Mouse (Mus musculus) ES-Bruce4 (cell line): ENCODE measurements around the gene 2410004B18Rik.

Experiments
- CTCF ChIP-seq: IDR thresholded peaks from one replicate; pipeline ENCODE4 v1.8.1; 2011; ENCODE audit warnings: low read depth, low read length
- EP300 ChIP-seq: IDR thresholded peaks from 2 replicates; pipeline ENCODE4 v1.6.1; 2011; ENCODE audit warnings: low read depth, low read length; ENCODE audit not compliant: insufficient read depth
- POLR2A ChIP-seq: IDR thresholded peaks from one replicate; pipeline ENCODE4 v1.8.1; 2011; ENCODE audit warnings: low read length; ENCODE audit not compliant: insufficient read depth

GRCm38 (mm10) chr3:145929525-145930400 is 8.1 kb upstream of the 2410004B18Rik start:
- TF ChIP-seq CTCF (no peak), EP300 (no peak), POLR2A (no peak)
